Mouse (Mus musculus) lung, postnatal 4 days (tissue): ENCODE measurements around the gene Fli1.

Source experiments
- DNase-seq, 2 experiments: peaks; one replicate each; pipeline ENCODE4 v3.0.0; 2021

The Fli1 gene

GRCm38 (mm10) chr9:32467443-32467842 lies 75.2 kb downstream of the Fli1 start:
- DNase-seq, result peak in 1 of 2 experiments; percentile 52

- peak; percentile 18 to 41 for DNase-seq
Observed at GRCm38 (mm10) chr9:32466861-32467260, 75.8 kb downstream of the Fli1 start.

- DNase-seq, result no peak
Observed at GRCm38 (mm10) chr9:32456707-32457106, 86.0 kb downstream of the Fli1 start.

GRCm38 (mm10) chr9:32450161-32450560 lies 92.5 kb downstream of the Fli1 start:
- DNase-seq, result no peak

- DNase-seq, result no peak
Observed at GRCm38 (mm10) chr9:32448766-32449165, 93.9 kb downstream of the Fli1 start.

- peak in 1 of 2 experiments; percentile 44 for DNase-seq
Observed at GRCm38 (mm10) chr9:32445789-32446188, 96.9 kb downstream of the Fli1 start.

- DNase-seq, result no peak
Observed at GRCm38 (mm10) chr9:32444453-32445201, 98.0 kb downstream of the Fli1 start.

GRCm38 (mm10) chr9:32443817-32444216 lies 98.8 kb downstream of the Fli1 start:
- no peak for DNase-seq

GRCm38 (mm10) chr9:32443115-32443514 lies 99.5 kb downstream of the Fli1 start:
- DNase-seq, result no peak

GRCm38 (mm10) chr9:32434241-32435213 lies 108.1 kb downstream of the Fli1 start:
- no peak for DNase-seq

GRCm38 (mm10) chr9:32431061-32431460 lies 111.6 kb downstream of the Fli1 start:
- no peak for DNase-seq

GRCm38 (mm10) chr9:32425321-32425720 lies 117.3 kb downstream of the Fli1 start:
- no peak for DNase-seq

GRCm38 (mm10) chr9:32420711-32421110 lies 122.0 kb downstream of the Fli1 start:
- no peak for DNase-seq

- DNase-seq, result no peak
Observed at GRCm38 (mm10) chr9:32417466-32418116, 125.1 kb downstream of the Fli1 start.

- DNase-seq, result no peak
Observed at GRCm38 (mm10) chr9:32415952-32416351, 126.7 kb downstream of the Fli1 start.

GRCm38 (mm10) chr9:32414956-32415355 lies 127.7 kb downstream of the Fli1 start:
- DNase-seq, result no peak

- DNase-seq, result no peak
Observed at GRCm38 (mm10) chr9:32412836-32413580, 129.7 kb downstream of the Fli1 start.

- DNase-seq, result no peak
Observed at GRCm38 (mm10) chr9:32411507-32411906, 131.2 kb downstream of the Fli1 start.

- DNase-seq, result no peak
Observed at GRCm38 (mm10) chr9:32410671-32411070, 132.0 kb downstream of the Fli1 start.

- peak; percentile 28 to 47 for DNase-seq
Observed at GRCm38 (mm10) chr9:32409060-32409961, 133.3 kb downstream of the Fli1 start.

GRCm38 (mm10) chr9:32408730-32409059 lies 134.0 kb downstream of the Fli1 start:
- no peak for DNase-seq
